Mouse (Mus musculus) erythroblast, embryonic 14.5 days (primary cell): ENCODE results near the gene Gldc. TPM values are rescaled to one million over a fixed set of nuclear protein-coding genes. Genes with fewer than 3 reads are reported as not detected.

Experiments used
- H3K27me3 ChIP-seq: 2 replicates; pipeline ENCODE4 v1.6.1; 2012; ENCODE audit warnings: inconsistent platforms; ENCODE audit not compliant: control insufficient read depth
- H3K36me3 ChIP-seq: 2 replicates; pipeline ENCODE4 v1.6.1; 2012; ENCODE audit warnings: mild to moderate bottlenecking, inconsistent platforms; ENCODE audit not compliant: control insufficient read depth
- H3K4me1 ChIP-seq: 2 replicates; pipeline ENCODE4 v1.6.1; 2012; ENCODE audit warnings: inconsistent platforms; ENCODE audit not compliant: control insufficient read depth
- H3K4me3 ChIP-seq: replicated peaks from 2 replicates; pipeline ENCODE3; 2012; ENCODE audit warnings: moderate library complexity, mild to moderate bottlenecking, inconsistent platforms
- H3K9me3 ChIP-seq: 2 replicates; pipeline ENCODE4 v1.6.1; 2012; ENCODE audit warnings: low read length, inconsistent platforms, mixed read lengths; ENCODE audit not compliant: control insufficient read depth
- GATA1 ChIP-seq: IDR thresholded peaks from 2 replicates; pipeline ENCODE4 v1.6.1; 2012; ENCODE audit warnings: low read length, inconsistent platforms, mixed read lengths
- TAL1 ChIP-seq: IDR thresholded peaks from 3 replicates; pipeline ENCODE4 v1.6.1; 2012; ENCODE audit warnings: low read length, inconsistent platforms, mixed read lengths
- polyA plus RNA-seq: library from polyadenylated mRNA; stranded (reverse); fragments of >175 nt; gene quantifications from 2 replicates; pipeline ENCODE4 v1.2.3, GENCODE M21; 2012

Gldc gene
- polyA plus RNA-seq, 1 experiment, result 0.03 TPM

GRCm38 (mm10) chr19:30114919-30115441, 60.2 kb downstream of the Gldc start:
- TF ChIP-seq GATA1, result no peak
- TF ChIP-seq TAL1, result no peak
- no peaks in the 10 kb centered on the region for H3K27me3 ChIP-seq
- no peaks in the 10 kb centered on the region for H3K9me3 ChIP-seq
- no peaks in the 10 kb centered on the region; the same call in 1 of the 2 replicates for H3K36me3 ChIP-seq
- H3K4me1 ChIP-seq, result no peaks in the 10 kb centered on the region
- no peak overlapping the region for H3K4me3 ChIP-seq

GRCm38 (mm10) chr19:30112961-30113688, 62.1 kb downstream of the Gldc start:
- H3K9me3 ChIP-seq, result no peaks in the 10 kb centered on the region
- no peaks in the 10 kb centered on the region for H3K27me3 ChIP-seq
- no peaks in the 10 kb centered on the region; the same call in 1 of the 2 replicates for H3K36me3 ChIP-seq
- TF ChIP-seq TAL1 (no peak), GATA1 (no peak)
- H3K4me1 ChIP-seq, result no peaks in the 10 kb centered on the region
- no peak overlapping the region for H3K4me3 ChIP-seq

GRCm38 (mm10) chr19:30111421-30111820, 63.8 kb downstream of the Gldc start:
- H3K36me3 ChIP-seq, result no peaks in the 10 kb centered on the region; the same call in 1 of the 2 replicates
- no peak overlapping the region for H3K4me3 ChIP-seq
- no peak for TF ChIP-seq TAL1
- TF ChIP-seq GATA1, result no peak
- H3K4me1 ChIP-seq, result no peaks in the 10 kb centered on the region
- no peaks in the 10 kb centered on the region for H3K27me3 ChIP-seq
- H3K9me3 ChIP-seq, result no peaks in the 10 kb centered on the region

- no peak for TF ChIP-seq GATA1
- no peak for TF ChIP-seq TAL1
- Histone ChIP-seq H3K9me3 (no peaks in the 10 kb centered on the region), H3K4me1 (no peaks in the 10 kb centered on the region), H3K27me3 (no peaks in the 10 kb centered on the region), H3K36me3 (no peaks in the 10 kb centered on the region; the same call in 1 of the 2 replicates), H3K4me3 (no peak overlapping the region)
These were observed 66.1 kb downstream of the Gldc start for GRCm38 (mm10) chr19:30109122-30109521.

GRCm38 (mm10) chr19:30108616-30109015, 66.6 kb downstream of the Gldc start:
- Histone ChIP-seq H3K4me3 (no peak overlapping the region), H3K27me3 (no peaks in the 10 kb centered on the region), H3K9me3 (no peaks in the 10 kb centered on the region), H3K36me3 (no peaks in the 10 kb centered on the region; the same call in 1 of the 2 replicates), H3K4me1 (no peaks in the 10 kb centered on the region)
- no peak for TF ChIP-seq TAL1
- no peak for TF ChIP-seq GATA1

- H3K9me3 ChIP-seq, result no peaks in the 10 kb centered on the region
- no peak overlapping the region for H3K4me3 ChIP-seq
- H3K4me1 ChIP-seq, result no peaks in the 10 kb centered on the region
- peaks cover 3% of the 10 kb centered on the region; the same call in 1 of the 2 replicates for H3K36me3 ChIP-seq
- TF ChIP-seq TAL1 (no peak), GATA1 (no peak)
- no peaks in the 10 kb centered on the region for H3K27me3 ChIP-seq
These were observed 67.9 kb downstream of the Gldc start for GRCm38 (mm10) chr19:30107221-30107845.

- no peaks in the 10 kb centered on the region for H3K27me3 ChIP-seq
- H3K36me3 ChIP-seq, result peaks cover 3% of the 10 kb centered on the region; the same call in 1 of the 2 replicates
- no peak for TF ChIP-seq GATA1
- TF ChIP-seq TAL1, result no peak
- H3K4me1 ChIP-seq, result no peaks in the 10 kb centered on the region
- H3K4me3 ChIP-seq, result no peak overlapping the region
- peaks cover 7% of the 10 kb centered on the region; the same call in 1 of the 2 replicates for H3K9me3 ChIP-seq
These were observed 70.0 kb downstream of the Gldc start for GRCm38 (mm10) chr19:30105045-30105842.

- TF ChIP-seq GATA1 (no peak), TAL1 (no peak)
- Histone ChIP-seq H3K9me3 (peaks cover 22% of the 10 kb centered on the region), H3K27me3 (no peaks in the 10 kb centered on the region), H3K4me3 (no peak overlapping the region), H3K4me1 (no peaks in the 10 kb centered on the region), H3K36me3 (peaks cover 24% of the 10 kb centered on the region)
These were observed 72.6 kb downstream of the Gldc start for GRCm38 (mm10) chr19:30102620-30103019.

- TF ChIP-seq GATA1, result no peak
- no peak for TF ChIP-seq TAL1
- Histone ChIP-seq H3K27me3 (no peaks in the 10 kb centered on the region), H3K36me3 (peaks cover 45% of the 10 kb centered on the region), H3K4me1 (no peaks in the 10 kb centered on the region), H3K4me3 (no peak overlapping the region), H3K9me3 (peaks cover 22% of the 10 kb centered on the region)
These were observed 74.7 kb downstream of the Gldc start for GRCm38 (mm10) chr19:30100571-30100970.
